Mouse (Mus musculus) kidney, embryonic 14.5 days (tissue): ENCODE measurements around the gene Tubb3. TPM values are rescaled to one million over a fixed set of nuclear protein-coding genes. Genes with fewer than 3 reads are reported as not detected.
"Not testable (repeated sequence)": the region's sequence is repeated elsewhere in the genome, so short reads cannot be mapped to it uniquely, and the experiment has no call there.

Experiments
- ATAC-seq: fragments of 200-750 bp; cut with Nextera tagmentation; 2 replicates; pipeline ENCODE4 v1.8.0; 2017; ENCODE audit warnings: moderate number of reproducible peaks, mild to moderate bottlenecking, moderate TSS enrichment, moderate library complexity; ENCODE audit not compliant: low FRiP score, low TSS enrichment
- H3K27ac ChIP-seq: fragments of 300-500 bp; sonication (generic); 2 replicates; pipeline ENCODE4 v1.5.1; 2014; ENCODE audit warnings: low read depth, mild to moderate bottlenecking, low read length, moderate library complexity, mixed read lengths
- H3K27me3 ChIP-seq: fragments of 300-500 bp; sonication (generic); 2 replicates; pipeline ENCODE4 v1.6.1; 2014; ENCODE audit warnings: mild to moderate bottlenecking, low read length; ENCODE audit not compliant: control insufficient read depth, insufficient read depth
- H3K36me3 ChIP-seq: fragments of 300-500 bp; sonication (generic); 2 replicates; pipeline ENCODE4 v1.6.1; 2014; ENCODE audit warnings: low read length, mixed read lengths; ENCODE audit not compliant: control insufficient read depth, insufficient read depth
- H3K4me1 ChIP-seq: fragments of 300-500 bp; sonication (generic); 2 replicates; pipeline ENCODE4 v1.6.1; 2014; ENCODE audit warnings: low read length, mixed read lengths; ENCODE audit not compliant: control insufficient read depth, insufficient read depth
- H3K4me2 ChIP-seq: fragments of 300-500 bp; sonication (generic); replicated peaks from 2 replicates; pipeline ENCODE4 v1.6.1; 2014; ENCODE audit warnings: low read depth, mild to moderate bottlenecking, low read length
- H3K4me3 ChIP-seq: fragments of 300-500 bp; sonication (generic); 2 replicates; pipeline ENCODE4 v1.5.1; 2014; ENCODE audit warnings: mild to moderate bottlenecking, low read length
- H3K9ac ChIP-seq: fragments of 300-500 bp; sonication (generic); 2 replicates; pipeline ENCODE4 v1.6.1; 2014; ENCODE audit warnings: low read depth, mild to moderate bottlenecking, low read length, moderate library complexity
- H3K9me3 ChIP-seq: fragments of 300-500 bp; sonication (generic); 2 replicates; pipeline ENCODE4 v1.6.1; 2016; ENCODE audit warnings: low read length; ENCODE audit not compliant: control insufficient read depth
- WGBS: fragments of 180-500 bp; shearing (Covaris S2); extraction: QIAGEN DNeasy Blood & Tissue Kit; methylation state at CpG from one replicate; pipeline ENCODE4 v1.1.7; 2014; 5-methylcytosine and 5-hydroxymethylcytosine counted together
- polyA plus RNA-seq: library from polyadenylated mRNA; unstranded; fragments of >200 nt; fragmentation: Nextera tagmentation; extraction: Ambion mirVana; gene quantifications from 2 replicates; pipeline ENCODE4 v1.2.1, GENCODE M21; 2014

Gene Tubb3
- polyA plus RNA-seq, 1 experiment from 2014 or later: 1.9 TPM

- no peak overlapping the region for H3K27ac ChIP-seq
- H3K9ac ChIP-seq: no peak overlapping the region
- 0 out of 2 replicates have a peak, but pooled peaks cover 5% of the 10 kb centered on the region for H3K4me1 ChIP-seq
- WGBS: 86% methylated on average over 5 of the region's 5 CpGs
- H3K4me2 ChIP-seq: 0 out of 2 replicates have a peak overlapping the region, but pooled peaks have one; percentile 61
- no peak overlapping the region for H3K4me3 ChIP-seq
- no peaks in the 10 kb centered on the region for H3K27me3 ChIP-seq
- H3K36me3 ChIP-seq: no peaks in the 10 kb centered on the region
- no peak for ATAC-seq
- no peaks in the 10 kb centered on the region for H3K9me3 ChIP-seq
Observed at GRCm38 (mm10) chr8:123442351-123442750, 31.1 kb downstream of the Tubb3 start.

GRCm38 (mm10) chr8:123442871-123443575, 31.8 kb downstream of the Tubb3 start:
- peak; percentile 93 for ATAC-seq
- 2% methylated on average over 41 of the region's 41 CpGs for WGBS
- H3K4me1 ChIP-seq: 0 out of 2 replicates have a peak, but pooled peaks cover 5% of the 10 kb centered on the region
- H3K36me3 ChIP-seq: no peaks in the 10 kb centered on the region
- H3K27me3 ChIP-seq: no peaks in the 10 kb centered on the region
- H3K4me3 ChIP-seq: peak overlapping the region; percentile 64
- peak overlapping the region; percentile 78 for H3K9ac ChIP-seq
- H3K27ac ChIP-seq: peak overlapping the region; percentile 44; the same call in 1 of the 2 replicates
- H3K9me3 ChIP-seq: no peaks in the 10 kb centered on the region
- H3K4me2 ChIP-seq: peak overlapping the region; percentile 61

- Histone ChIP-seq H3K4me1 (0 out of 2 replicates have a peak, but pooled peaks cover 5% of the 10 kb centered on the region), H3K9me3 (no peaks in the 10 kb centered on the region), H3K9ac (peak overlapping the region; percentile 78), H3K4me2 (peak overlapping the region; percentile 61), H3K4me3 (peak overlapping the region; percentile 64), H3K36me3 (no peaks in the 10 kb centered on the region), H3K27ac (no peak overlapping the region), H3K27me3 (no peaks in the 10 kb centered on the region)
- WGBS: 31% methylated on average over 4 of the region's 4 CpGs
- ATAC-seq: 0 out of 2 replicates have a peak, but pooled peaks have one; percentile 25
Observed at GRCm38 (mm10) chr8:123443576-123443921, 32.3 kb downstream of the Tubb3 start.

GRCm38 (mm10) chr8:123444131-123444530, 32.9 kb downstream of the Tubb3 start:
- Histone ChIP-seq H3K36me3 (no peaks in the 10 kb centered on the region), H3K9me3 (no peaks in the 10 kb centered on the region), H3K4me2 (no peak overlapping the region), H3K4me3 (no peak overlapping the region), H3K27ac (no peak overlapping the region), H3K9ac (no peak overlapping the region), H3K27me3 (no peaks in the 10 kb centered on the region), H3K4me1 (0 out of 2 replicates have a peak, but pooled peaks cover 5% of the 10 kb centered on the region)
- 89% methylated on average over 6 of the region's 6 CpGs for WGBS
- no peak for ATAC-seq

- H3K4me2 ChIP-seq: no peak overlapping the region
Observed at GRCm38 (mm10) chr8:123445981-123446380, 34.8 kb downstream of the Tubb3 start.

GRCm38 (mm10) chr8:123446799-123447198, 35.6 kb downstream of the Tubb3 start:
- Histone ChIP-seq H3K4me3 (no peak overlapping the region), H3K27ac (no peak overlapping the region), H3K27me3 (no peaks in the 10 kb centered on the region), H3K36me3 (peaks cover 6% of the 10 kb centered on the region; the same call in 1 of the 2 replicates), H3K9me3 (no peaks in the 10 kb centered on the region), H3K4me2 (no peak overlapping the region), H3K9ac (no peak overlapping the region), H3K4me1 (0 out of 2 replicates have a peak, but pooled peaks cover 5% of the 10 kb centered on the region)
- WGBS: 95% methylated on average over 6 of the region's 6 CpGs
- ATAC-seq: no peak

More at GRCm38 (mm10) chr8:123445981-123446380, 34.8 kb downstream of the Tubb3 start:
- Histone ChIP-seq H3K4me1 (0 out of 2 replicates have a peak, but pooled peaks cover 5% of the 10 kb centered on the region), H3K4me3 (no peak overlapping the region), H3K9ac (no peak overlapping the region), H3K27me3 (no peaks in the 10 kb centered on the region), H3K27ac (no peak overlapping the region), H3K36me3 (peaks cover 1% of the 10 kb centered on the region; the same call in 1 of the 2 replicates), H3K9me3 (no peaks in the 10 kb centered on the region)
- no peak for ATAC-seq
- 87% methylated on average over 10 of the region's 10 CpGs for WGBS

GRCm38 (mm10) chr8:123450783-123451182, 39.6 kb downstream of the Tubb3 start:
- Histone ChIP-seq H3K27me3 (no peaks in the 10 kb centered on the region), H3K4me3 (no peak overlapping the region), H3K9ac (no peak overlapping the region), H3K36me3 (peaks cover 30% of the 10 kb centered on the region), H3K4me2 (no peak overlapping the region), H3K9me3 (no peaks in the 10 kb centered on the region), H3K27ac (no peak overlapping the region), H3K4me1 (no peaks in the 10 kb centered on the region)
- no peak for ATAC-seq
- WGBS: 91% methylated on average over 5 of the region's 5 CpGs

GRCm38 (mm10) chr8:123451747-123452146, 40.5 kb downstream of the Tubb3 start:
- not testable (repeated sequence) for H3K27ac ChIP-seq, H3K4me2 ChIP-seq, H3K4me1 ChIP-seq, H3K4me3 ChIP-seq, H3K9ac ChIP-seq, H3K9me3 ChIP-seq, H3K27me3 ChIP-seq, ATAC-seq
- WGBS: 95% methylated on average over 12 of the region's 12 CpGs
- peaks cover 34% of the 10 kb centered on the region for H3K36me3 ChIP-seq

- ATAC-seq: no peak
- H3K27ac ChIP-seq: no peak overlapping the region
- 67% methylated on average over 4 of the region's 4 CpGs for WGBS
- no peak overlapping the region for H3K4me2 ChIP-seq
- H3K4me3 ChIP-seq: no peak overlapping the region
- no peak overlapping the region for H3K9ac ChIP-seq
- peaks cover 34% of the 10 kb centered on the region for H3K36me3 ChIP-seq
- H3K4me1 ChIP-seq: no peaks in the 10 kb centered on the region
- no peaks in the 10 kb centered on the region for H3K27me3 ChIP-seq
- H3K9me3 ChIP-seq: no peaks in the 10 kb centered on the region
Observed at GRCm38 (mm10) chr8:123452149-123452548, 40.9 kb downstream of the Tubb3 start.
